8 mouse cellular contexts compared by ENCODE assay signal in genomic region chr15:8716330-8716964, GRCm38 (mm10). TPM values are rescaled to one million over a fixed set of nuclear protein-coding genes. Genes with fewer than 3 reads are reported as not detected.
DNase-seq lines count a peak whose midpoint lies in the region; ATAC-seq and TF ChIP-seq lines count a peak whose summit lies in the region.

No protein-coding gene starts in this region.

- H3K4me2 ChIP-seq in kidney, embryonic 15.5 days: peak overlapping the region; percentile 45
- peak overlapping the region; percentile 37 for H3K4me2 ChIP-seq in hindbrain, embryonic 16.5 days (ENCODE audit: low read length)
- H3K4me2 ChIP-seq in midbrain, embryonic 16.5 days (ENCODE audit: low read length): peak overlapping the region; percentile 29

- 9% methylated on average over 11 of the region's 12 CpGs for WGBS in kidney, embryonic 15.5 days
- WGBS in bone marrow, adult 2 months: 10% methylated on average over 12 of the region's 12 CpGs
- 7% methylated on average over 12 of the region's 12 CpGs for WGBS in hindbrain, embryonic 16.5 days
- WGBS in midbrain, embryonic 16.5 days: 8% methylated on average over 12 of the region's 12 CpGs

- no peak for TF ChIP-seq POLR2A in bone marrow, adult 2 months (IDR thresholded peaks at IDR 0.05; ENCODE audit: borderline replicate concordance, control insufficient read depth, low read depth, low read length)

- 0 out of 2 replicates have a peak overlapping the region, but pooled peaks have one; percentile 32 for H3K27ac ChIP-seq in kidney, embryonic 15.5 days
- H3K27ac ChIP-seq in bone marrow, adult 2 months (ENCODE audit: control insufficient read depth, insufficient read depth, low read depth, low read length, poor library complexity): no peak overlapping the region
- H3K27ac ChIP-seq in hindbrain, embryonic 16.5 days (ENCODE audit: low read depth, low read length): no peak overlapping the region
- H3K27ac ChIP-seq in midbrain, embryonic 16.5 days (ENCODE audit: low read length): no peak overlapping the region

- no peaks in the 10 kb centered on the region for H3K27me3 ChIP-seq in kidney, embryonic 15.5 days
- H3K27me3 ChIP-seq in hindbrain, embryonic 16.5 days (replicated peaks; ENCODE audit: control insufficient read depth, insufficient read depth, low read length): no peaks in the 10 kb centered on the region
- H3K27me3 ChIP-seq in midbrain, embryonic 16.5 days (ENCODE audit: control insufficient read depth, insufficient read depth, low read depth, low read length): no peaks in the 10 kb centered on the region

- peaks cover 11% of the 10 kb centered on the region; the same call in 1 of the 2 replicates for H3K4me1 ChIP-seq in kidney, embryonic 15.5 days
- no peaks in the 10 kb centered on the region for H3K4me1 ChIP-seq in bone marrow, adult 2 months (ENCODE audit: control insufficient read depth, insufficient read depth, low read length)
- no peaks in the 10 kb centered on the region; the same call in 1 of the 2 replicates for H3K4me1 ChIP-seq in hindbrain, embryonic 16.5 days (ENCODE audit: control insufficient read depth, insufficient read depth, low read depth, low read length)
- peaks cover 5% of the 10 kb centered on the region; the same call in 1 of the 2 replicates for H3K4me1 ChIP-seq in midbrain, embryonic 16.5 days (ENCODE audit: control insufficient read depth, insufficient read depth, low read length)

- 0 out of 2 replicates have a peak overlapping the region, but pooled peaks have one; percentile 14 for H3K4me3 ChIP-seq in kidney, embryonic 15.5 days (replicated peaks)
- peak overlapping the region; percentile 11 for H3K4me3 ChIP-seq in bone marrow, adult 2 months (replicated peaks; ENCODE audit: control insufficient read depth, low read depth, low read length)
- H3K4me3 ChIP-seq in hindbrain, embryonic 16.5 days (ENCODE audit: low read length): peak overlapping the region; percentile 9; the same call in 1 of the 2 replicates
- H3K4me3 ChIP-seq in midbrain, embryonic 16.5 days (ENCODE audit: low read depth, low read length): no peak overlapping the region

- TF ChIP-seq CTCF in bone marrow, adult 2 months (IDR thresholded peaks at IDR 0.05; ENCODE audit: control insufficient read depth, insufficient read depth, low read length): no peak

- H3K9ac ChIP-seq in kidney, embryonic 15.5 days: no peak overlapping the region
- H3K9ac ChIP-seq in hindbrain, embryonic 16.5 days (ENCODE audit: low read depth, low read length): no peak overlapping the region; the same call in 1 of the 2 replicates
- no peak overlapping the region for H3K9ac ChIP-seq in midbrain, embryonic 16.5 days (ENCODE audit: low read depth, low read length)

- H3K36me3 ChIP-seq in kidney, embryonic 15.5 days: no peaks in the 10 kb centered on the region
- no peaks in the 10 kb centered on the region for H3K36me3 ChIP-seq in hindbrain, embryonic 16.5 days (ENCODE audit: control insufficient read depth, insufficient read depth, low read length)
- H3K36me3 ChIP-seq in midbrain, embryonic 16.5 days (ENCODE audit: control insufficient read depth, insufficient read depth, low read length): no peaks in the 10 kb centered on the region

- H3K9me3 ChIP-seq in kidney, embryonic 15.5 days (replicated peaks): no peaks in the 10 kb centered on the region
- no peaks in the 10 kb centered on the region for H3K9me3 ChIP-seq in hindbrain, embryonic 16.5 days (ENCODE audit: control insufficient read depth, low read length)
- no peaks in the 10 kb centered on the region for H3K9me3 ChIP-seq in midbrain, embryonic 16.5 days (replicated peaks; ENCODE audit: control insufficient read depth, low read length, poor library complexity, severe bottlenecking)

- DNase-seq in kidney, postnatal 25 days: no peak
- DNase-seq in adrenal gland, adult 8-10 months: no peak
- DNase-seq in T-cell, adult 2 months (ENCODE audit: low spot score): no peak
- DNase-seq in layer of hippocampus, adult 11-12 months (ENCODE audit: low spot score): no peak

- 0 out of 2 replicates have a peak, but pooled peaks have one; percentile 60 for ATAC-seq in kidney, embryonic 15.5 days (replicated peaks; ENCODE audit: low FRiP score)
- peak; percentile 31 for ATAC-seq in hindbrain, embryonic 16.5 days
- ATAC-seq in midbrain, embryonic 16.5 days: no peak

RNA-seq across cellular contexts. Expression of gene Slc1a3, which starts 5.9 kb away (rescaled TPM):
- polyA plus RNA-seq in kidney, embryonic 15.5 days (2015; fragmentation: Nextera tagmentation; extraction: Ambion mirVana): 16.6 and 17.8 TPM in 2 replicates
- polyA plus RNA-seq in bone marrow, adult 2 months (2011; ENCODE audit: insufficient read depth, insufficient read length, low replicate concordance, missing spikeins): 3.1 and 10.6 TPM in 2 replicates
- polyA plus RNA-seq in hindbrain, embryonic 16.5 days (2015; fragmentation: Nextera tagmentation; extraction: Ambion mirVana): 256 and 264 TPM in 2 replicates
- polyA plus RNA-seq in midbrain, embryonic 16.5 days (2015; fragmentation: Nextera tagmentation; extraction: Ambion mirVana): 106 and 142 TPM in 2 replicates
- total RNA-seq in adrenal gland, adult 8-10 months (2022): 10 to 100 TPM in 3 of 4 experiments, 1 to 10 TPM in 1; 5.7 to 19.4 (median 16.8) TPM
